Mouse (Mus musculus) kidney, embryonic 16.5 days (tissue): Measurements from ENCODE around the gene Llgl2. TPM values are rescaled to one million over a fixed set of nuclear protein-coding genes. Genes with fewer than 3 reads are reported as not detected.

ENCODE experiments used
- ATAC-seq: fragments of 200-750 bp; cut with Nextera tagmentation; 2 replicates; pipeline ENCODE4 v1.8.0; 2017; ENCODE audit warnings: moderate TSS enrichment; ENCODE audit not compliant: low FRiP score, low TSS enrichment
- H3K27ac ChIP-seq: fragments of 300-500 bp; sonication (generic); 2 replicates; pipeline ENCODE4 v1.5.1; 2014; ENCODE audit warnings: low read length
- H3K27me3 ChIP-seq: fragments of 300-500 bp; sonication (generic); 2 replicates; pipeline ENCODE4 v1.6.1; 2014; ENCODE audit warnings: low read length, control low read depth, mixed read lengths; ENCODE audit not compliant: insufficient read depth
- H3K36me3 ChIP-seq: fragments of 300-500 bp; sonication (generic); 2 replicates; pipeline ENCODE4 v1.6.1; 2014; ENCODE audit warnings: low read length, control low read depth, mixed read lengths; ENCODE audit not compliant: insufficient read depth
- H3K4me1 ChIP-seq: fragments of 300-500 bp; sonication (generic); 2 replicates; pipeline ENCODE4 v1.6.1; 2014; ENCODE audit warnings: low read length, control low read depth, mixed read lengths; ENCODE audit not compliant: insufficient read depth
- H3K4me2 ChIP-seq: fragments of 300-500 bp; sonication (generic); replicated peaks from 2 replicates; pipeline ENCODE4 v1.6.1; 2014; ENCODE audit warnings: low read depth, low read length
- H3K4me3 ChIP-seq: fragments of 300-500 bp; sonication (generic); 2 replicates; pipeline ENCODE4 v1.5.1; 2014; ENCODE audit warnings: mild to moderate bottlenecking, low read length
- H3K9ac ChIP-seq: fragments of 300-500 bp; sonication (generic); replicated peaks from 2 replicates; pipeline ENCODE4 v1.6.1; 2014; ENCODE audit warnings: low read length
- H3K9me3 ChIP-seq: fragments of 300-500 bp; sonication (generic); 2 replicates; pipeline ENCODE4 v1.6.1; 2016; ENCODE audit warnings: low read length, control low read depth
- WGBS: fragments of 180-500 bp; shearing (Covaris S2); extraction: QIAGEN DNeasy Blood & Tissue Kit; methylation state at CpG from one replicate; pipeline ENCODE4 v1.1.7; 2014; 5-methylcytosine and 5-hydroxymethylcytosine counted together
- polyA plus RNA-seq: library from polyadenylated mRNA; unstranded; fragments of >200 nt; fragmentation: Nextera tagmentation; extraction: Ambion mirVana; gene quantifications from 2 replicates; pipeline ENCODE4 v1.2.1, GENCODE M21; 2015

Llgl2 gene
- polyA plus RNA-seq, 1 experiment from 2014 or later = 64.5 TPM

DNA sequence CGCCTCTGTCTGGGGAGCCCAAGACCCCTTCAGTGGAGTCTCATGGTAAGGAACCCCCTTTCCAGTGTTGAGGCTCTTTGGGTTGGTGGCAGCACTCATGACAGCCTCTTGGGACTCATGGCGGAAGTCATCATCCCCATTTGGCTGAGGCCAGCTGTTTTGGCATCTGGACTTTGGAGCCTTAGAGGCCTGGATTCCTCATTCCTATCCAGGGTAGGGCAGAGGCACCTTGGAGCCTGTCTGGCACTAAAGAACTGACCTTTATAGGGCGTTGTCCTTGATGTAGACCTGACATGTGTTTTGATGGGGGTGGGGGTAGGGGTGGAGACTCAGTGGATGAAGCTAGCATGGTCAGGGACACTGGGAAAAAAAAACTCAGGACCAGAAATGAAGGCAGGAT is 60.5 kb downstream of the Llgl2 start:
- peaks cover 11% of the 10 kb centered on the region; the same call in 1 of the 2 replicates for H3K27me3 ChIP-seq
- 92% methylated on average over 3 of the region's 3 CpGs for WGBS
- ATAC-seq = no peak
- no peak overlapping the region for H3K27ac ChIP-seq
- H3K4me1 ChIP-seq = no peaks in the 10 kb centered on the region
- H3K9me3 ChIP-seq = no peaks in the 10 kb centered on the region
- no peak overlapping the region for H3K9ac ChIP-seq
- no peaks in the 10 kb centered on the region for H3K36me3 ChIP-seq
- no peak overlapping the region for H3K4me3 ChIP-seq
- no peak overlapping the region for H3K4me2 ChIP-seq

DNA sequence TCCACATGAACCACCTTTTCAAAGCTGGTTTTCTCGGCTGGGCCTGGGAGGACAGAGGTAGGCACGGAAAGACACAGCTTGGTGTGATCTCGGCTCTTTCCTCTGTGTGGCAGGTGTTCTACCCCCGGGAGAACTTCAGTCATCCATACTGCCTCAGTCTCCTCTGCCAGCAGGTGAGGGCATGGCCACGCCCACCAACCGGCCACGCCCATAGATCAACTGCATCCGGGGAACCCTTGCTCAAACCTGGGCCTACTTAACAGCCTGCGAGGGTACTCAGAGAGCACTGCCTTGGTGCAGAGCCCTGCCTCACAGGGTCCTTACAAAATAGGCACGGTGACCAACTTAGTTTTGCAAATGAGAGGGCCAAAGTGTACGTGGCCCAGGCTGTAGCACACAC is 61.4 kb downstream of the Llgl2 start:
- H3K4me1 ChIP-seq = no peaks in the 10 kb centered on the region
- H3K9ac ChIP-seq = no peak overlapping the region
- no peaks in the 10 kb centered on the region for H3K9me3 ChIP-seq
- peaks cover 11% of the 10 kb centered on the region; the same call in 1 of the 2 replicates for H3K27me3 ChIP-seq
- WGBS = 75% methylated on average over 11 of the region's 11 CpGs
- no peak overlapping the region for H3K4me2 ChIP-seq
- H3K27ac ChIP-seq = no peak overlapping the region
- no peak overlapping the region for H3K4me3 ChIP-seq
- no peak for ATAC-seq
- no peaks in the 10 kb centered on the region for H3K36me3 ChIP-seq

DNA sequence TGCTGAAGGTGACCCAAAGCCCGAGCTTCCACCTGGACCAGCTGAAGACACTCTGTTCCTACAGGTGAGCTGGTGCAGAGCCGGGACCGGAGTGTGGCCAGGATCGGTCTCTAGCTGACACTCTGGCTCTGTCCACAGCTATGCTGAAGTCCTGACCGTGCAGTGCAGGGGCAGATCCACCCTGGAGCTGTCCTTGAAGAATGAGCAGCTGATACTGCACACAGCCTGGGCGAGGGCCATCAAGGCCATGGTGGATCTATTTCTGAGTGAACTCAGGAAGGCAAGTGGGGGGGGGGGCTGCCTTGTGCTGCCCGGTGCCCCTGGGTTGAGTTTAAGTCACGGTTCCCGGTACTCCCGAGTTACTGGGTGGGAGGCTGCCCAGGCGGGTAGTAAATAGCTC is 62.6 kb downstream of the Llgl2 start:
- 78% methylated on average over 11 of the region's 11 CpGs for WGBS
- H3K4me1 ChIP-seq = 0 out of 2 replicates have a peak, but pooled peaks cover 3% of the 10 kb centered on the region
- no peak overlapping the region for H3K4me2 ChIP-seq
- H3K4me3 ChIP-seq = no peak overlapping the region
- no peaks in the 10 kb centered on the region for H3K36me3 ChIP-seq
- no peak overlapping the region for H3K27ac ChIP-seq
- H3K27me3 ChIP-seq = peaks cover 11% of the 10 kb centered on the region; the same call in 1 of the 2 replicates
- H3K9ac ChIP-seq = no peak overlapping the region
- H3K9me3 ChIP-seq = no peaks in the 10 kb centered on the region
- no peak for ATAC-seq

DNA sequence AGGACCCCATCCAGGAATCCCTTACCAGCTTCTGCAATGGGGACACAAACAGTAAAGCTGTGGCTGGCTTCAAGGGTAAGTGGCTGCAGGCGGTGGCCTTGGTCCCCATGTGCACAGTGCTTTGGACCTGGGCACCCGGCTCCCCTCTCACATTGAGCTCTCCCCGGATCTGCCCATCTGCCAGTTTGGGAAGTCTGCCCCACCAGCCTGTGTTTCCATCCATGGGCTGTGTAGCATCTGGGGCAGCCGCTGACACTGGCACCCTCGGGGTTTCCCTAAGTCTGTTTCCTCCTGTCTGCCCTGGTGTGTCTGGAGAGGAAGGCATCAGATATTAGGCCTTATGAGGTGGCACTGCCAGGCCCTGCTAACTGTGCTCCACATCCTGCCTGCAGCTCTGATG is 64.2 kb downstream of the Llgl2 start:
- no peak for ATAC-seq
- Histone ChIP-seq H3K27me3 (peaks cover 7% of the 10 kb centered on the region; the same call in 1 of the 2 replicates), H3K36me3 (no peaks in the 10 kb centered on the region), H3K4me3 (no peak overlapping the region), H3K9me3 (no peaks in the 10 kb centered on the region), H3K9ac (no peak overlapping the region), H3K4me1 (0 out of 2 replicates have a peak, but pooled peaks cover 3% of the 10 kb centered on the region), H3K27ac (no peak overlapping the region), H3K4me2 (no peak overlapping the region)
- 90% methylated on average over 5 of the region's 5 CpGs for WGBS

DNA sequence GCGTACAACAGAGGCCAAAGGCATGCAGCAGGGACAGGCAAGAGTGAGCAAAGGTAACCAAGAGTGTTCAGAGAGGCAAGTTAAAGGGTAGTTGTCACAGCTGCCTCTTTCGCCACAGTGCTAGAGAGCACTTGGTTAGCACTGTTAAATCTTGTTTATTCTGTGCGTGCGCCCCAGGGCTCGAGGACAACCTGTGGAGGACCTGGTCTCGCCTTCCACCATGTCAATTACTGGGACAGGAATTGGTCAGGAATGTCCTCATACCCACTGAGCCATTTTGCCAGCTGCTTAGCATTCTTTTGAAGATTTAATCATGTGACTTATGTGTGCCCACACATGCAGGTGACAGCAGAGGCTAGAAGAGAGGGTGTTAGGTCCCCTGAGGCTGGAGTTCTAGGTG is 65.3 kb downstream of the Llgl2 start:
- Histone ChIP-seq H3K36me3 (peaks cover under 1% of the 10 kb centered on the region; the same call in 1 of the 2 replicates), H3K9ac (no peak overlapping the region), H3K27me3 (no peaks in the 10 kb centered on the region), H3K27ac (no peak overlapping the region), H3K4me3 (no peak overlapping the region), H3K4me1 (0 out of 2 replicates have a peak, but pooled peaks cover 3% of the 10 kb centered on the region), H3K9me3 (no peaks in the 10 kb centered on the region), H3K4me2 (no peak overlapping the region)
- ATAC-seq = no peak
- WGBS = 84% methylated on average over 6 of the region's 6 CpGs

DNA sequence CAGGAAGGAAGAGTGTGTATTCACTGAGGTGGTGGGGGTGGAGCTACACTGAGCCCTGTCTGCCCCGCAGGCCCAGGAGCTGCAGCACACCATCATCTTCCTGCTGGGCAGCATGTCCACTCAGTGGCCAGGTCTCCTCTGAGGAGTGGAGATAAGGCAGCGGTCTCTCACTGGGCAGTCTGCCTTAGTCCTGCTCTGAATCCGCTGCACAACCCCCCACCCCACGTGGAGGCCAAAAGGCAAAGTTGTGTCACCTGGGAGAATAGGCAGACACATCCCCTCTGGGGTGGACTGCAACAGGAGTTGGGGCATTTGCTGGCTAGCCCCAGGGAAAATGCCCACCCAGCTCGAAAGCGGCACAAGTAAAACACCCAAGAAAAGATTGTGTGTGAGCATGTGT is 68.4 kb downstream of the Llgl2 start:
- ATAC-seq = 0 out of 2 replicates have a peak, but pooled peaks have one; percentile 10
- WGBS = 67% methylated on average over 6 of the region's 6 CpGs
- H3K27ac ChIP-seq = no peak overlapping the region
- H3K9me3 ChIP-seq = no peaks in the 10 kb centered on the region
- no peak overlapping the region for H3K4me2 ChIP-seq
- H3K27me3 ChIP-seq = no peaks in the 10 kb centered on the region
- H3K4me1 ChIP-seq = 0 out of 2 replicates have a peak, but pooled peaks cover 3% of the 10 kb centered on the region
- peaks cover 10% of the 10 kb centered on the region; the same call in 1 of the 2 replicates for H3K36me3 ChIP-seq
- no peak overlapping the region for H3K4me3 ChIP-seq
- H3K9ac ChIP-seq = no peak overlapping the region

DNA sequence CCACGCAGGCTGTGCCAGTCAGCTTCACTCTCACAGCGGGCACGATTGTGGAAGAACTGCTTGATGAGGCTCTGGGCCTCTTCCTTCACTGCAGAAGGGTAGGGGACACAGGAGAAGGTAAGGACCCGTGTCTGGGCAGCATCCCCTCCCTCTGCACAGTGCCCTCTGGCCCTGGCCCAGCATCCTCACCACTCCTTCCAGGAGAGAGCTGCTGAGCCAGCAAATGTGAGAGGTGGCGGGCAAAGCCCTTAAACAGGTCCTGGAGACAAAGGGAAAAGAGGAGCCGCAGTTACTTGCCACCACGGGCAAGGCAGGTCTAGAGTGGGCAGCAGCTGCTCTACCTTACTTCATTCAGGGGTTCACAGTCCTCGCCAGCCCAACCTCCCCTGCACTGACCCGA is 69.2 kb downstream of the Llgl2 start:
- ATAC-seq = no peak
- Histone ChIP-seq H3K4me1 (0 out of 2 replicates have a peak, but pooled peaks cover 3% of the 10 kb centered on the region), H3K9ac (no peak overlapping the region), H3K4me2 (no peak overlapping the region), H3K27me3 (no peaks in the 10 kb centered on the region), H3K36me3 (peaks cover 10% of the 10 kb centered on the region; the same call in 1 of the 2 replicates), H3K27ac (no peak overlapping the region), H3K9me3 (no peaks in the 10 kb centered on the region), H3K4me3 (no peak overlapping the region)
- WGBS = 85% methylated on average over 9 of the region's 9 CpGs

DNA sequence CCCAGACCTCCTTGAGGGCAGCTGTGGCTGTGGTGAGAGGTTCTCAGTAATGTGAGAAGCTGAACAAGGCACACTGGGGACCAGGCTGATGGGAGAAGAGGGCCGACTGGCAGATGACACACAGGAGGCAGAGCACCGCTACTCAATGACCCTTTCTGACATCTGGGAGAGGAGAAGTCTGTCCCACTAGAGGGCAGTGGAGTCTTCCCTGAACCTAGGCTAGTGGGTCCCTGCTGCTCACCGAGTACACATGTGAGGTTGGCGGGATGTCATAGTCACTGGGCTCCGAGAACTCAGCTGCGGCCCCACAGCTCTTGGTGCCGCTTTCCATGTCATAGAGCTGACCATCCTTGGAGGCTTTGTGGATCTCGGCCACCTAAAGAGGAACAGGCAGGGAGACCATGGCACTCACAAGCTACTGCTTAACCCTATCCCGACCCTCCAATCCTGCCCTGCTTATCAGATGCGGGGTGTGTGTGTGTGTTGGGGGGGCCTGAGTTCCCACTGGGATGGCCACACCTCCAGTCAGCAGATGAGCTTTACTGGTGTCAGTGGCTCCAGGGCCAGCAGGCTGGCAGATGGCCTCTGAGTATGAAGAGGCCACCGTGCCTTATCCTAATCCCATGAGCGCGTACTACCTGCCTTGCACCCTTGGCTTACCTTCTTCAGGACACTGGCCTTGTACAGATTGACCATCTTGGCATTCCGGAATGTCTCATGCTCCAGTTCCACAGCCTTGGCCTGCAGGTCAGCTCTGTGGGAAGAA is 71.1 kb downstream of the Llgl2 start:
- H3K9ac ChIP-seq = no peak overlapping the region
- no peak overlapping the region for H3K27ac ChIP-seq
- WGBS = 67% methylated on average over 14 of the region's 14 CpGs
- no peak overlapping the region for H3K4me2 ChIP-seq
- peaks cover 20% of the 10 kb centered on the region for H3K4me1 ChIP-seq
- no peaks in the 10 kb centered on the region for H3K9me3 ChIP-seq
- no peak overlapping the region for H3K4me3 ChIP-seq
- H3K27me3 ChIP-seq = no peaks in the 10 kb centered on the region
- peaks cover 10% of the 10 kb centered on the region; the same call in 1 of the 2 replicates for H3K36me3 ChIP-seq
- no peak for ATAC-seq

DNA sequence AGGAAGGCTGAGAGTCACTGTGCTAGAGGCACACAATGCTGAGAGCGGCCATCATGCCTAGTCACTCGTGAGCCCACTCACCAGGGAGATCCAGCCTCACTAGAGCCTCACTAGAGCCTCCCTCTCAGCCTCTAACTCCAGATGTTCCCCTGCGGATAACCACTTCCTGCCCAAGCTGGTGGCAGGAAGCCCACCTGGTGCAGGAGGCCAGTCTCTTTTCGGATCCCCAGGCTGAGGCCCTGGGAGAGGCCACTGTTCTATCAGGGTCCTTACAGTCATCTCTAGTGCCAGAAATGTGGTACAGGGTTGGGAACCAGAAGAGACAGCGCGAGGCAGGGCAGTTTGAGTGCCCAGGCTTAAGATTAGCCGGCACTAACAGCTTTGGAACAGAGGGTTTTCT is 74.6 kb downstream of the Llgl2 start:
- H3K9me3 ChIP-seq = no peaks in the 10 kb centered on the region
- H3K4me3 ChIP-seq = no peak overlapping the region
- no peak overlapping the region for H3K4me2 ChIP-seq
- peak overlapping the region; percentile 92; the same call in 1 of the 2 replicates for H3K27ac ChIP-seq
- 79% methylated on average over 7 of the region's 7 CpGs for WGBS
- ATAC-seq = no peak
- H3K9ac ChIP-seq = no peak overlapping the region
- H3K27me3 ChIP-seq = no peaks in the 10 kb centered on the region
- H3K4me1 ChIP-seq = peaks cover 40% of the 10 kb centered on the region
- H3K36me3 ChIP-seq = peaks cover 10% of the 10 kb centered on the region; the same call in 1 of the 2 replicates

DNA sequence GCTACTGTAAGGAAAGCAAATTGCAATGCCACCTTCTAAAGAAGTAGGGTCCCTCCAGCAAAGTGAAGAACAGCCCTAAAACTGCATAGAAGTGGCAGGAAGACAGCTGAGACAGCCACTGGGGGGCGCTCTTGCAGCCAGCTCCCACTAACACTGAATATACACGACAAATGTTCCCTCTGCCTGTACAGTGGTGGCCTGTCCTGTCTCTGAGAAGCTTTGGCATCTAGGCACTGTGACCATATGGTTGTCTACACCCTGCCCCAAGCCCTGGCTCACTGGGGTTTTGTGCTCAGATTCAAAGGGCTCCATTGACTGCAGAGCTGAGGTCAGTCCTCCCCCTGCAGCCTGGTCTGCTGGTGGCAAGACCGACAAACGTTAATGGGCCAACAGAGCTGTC is 75.0 kb downstream of the Llgl2 start:
- Histone ChIP-seq H3K27me3 (no peaks in the 10 kb centered on the region), H3K9ac (no peak overlapping the region), H3K4me3 (no peak overlapping the region), H3K4me2 (no peak overlapping the region), H3K9me3 (no peaks in the 10 kb centered on the region), H3K4me1 (peaks cover 45% of the 10 kb centered on the region), H3K36me3 (peaks cover 10% of the 10 kb centered on the region; the same call in 1 of the 2 replicates), H3K27ac (peak overlapping the region; percentile 92)
- 10% methylated on average over 4 of the region's 4 CpGs for WGBS
- no peak for ATAC-seq
